Mouse (Mus musculus): ENCODE data around the gene Nkrf. TPM values are rescaled to one million over a fixed set of nuclear protein-coding genes. Genes with fewer than 3 reads are reported as not detected.

The Nkrf gene
- total and polyA plus RNA-seq, 2 experiments from 2014 or later, result 12.8 to 15.3 TPM

DNA sequence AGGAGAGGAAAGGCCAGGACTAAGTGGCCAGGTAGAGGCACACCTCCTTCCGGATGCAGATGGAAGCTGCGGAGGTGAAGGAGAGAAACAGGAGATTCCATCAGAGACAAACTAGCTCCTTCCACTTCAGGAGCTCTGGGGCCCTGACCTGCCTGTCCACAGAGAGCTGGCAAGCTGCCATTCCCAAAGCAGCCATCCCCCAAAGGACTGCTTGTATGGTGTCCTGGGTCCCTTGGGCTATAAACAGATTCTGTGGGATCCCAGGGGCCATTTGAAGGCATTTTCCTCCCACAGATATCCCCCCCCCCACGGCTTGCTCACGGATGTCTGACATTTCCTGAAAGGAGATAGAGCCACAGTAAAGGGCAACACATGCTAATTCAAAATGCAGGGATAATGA, 26.1 kb upstream of the Nkrf start:
- DNase-seq (ENCODE audit: low spot score) (no peak), ATAC-seq (no peak)
- Histone ChIP-seq H3K4me2 (ENCODE audit: low read depth, low read length) (no peak overlapping the region), H3K9me3 (ENCODE audit: low read length) (no peaks in the 10 kb centered on the region), H3K27me3 (ENCODE audit: insufficient read depth, low read length) (no peaks in the 10 kb centered on the region), H3K4me1 (ENCODE audit: insufficient read depth, low read length) (no peaks in the 10 kb centered on the region), H3K36me3 (ENCODE audit: insufficient read depth, low read length) (no peaks in the 10 kb centered on the region), H3K27ac (no peak overlapping the region), H3K4me3 (ENCODE audit: low read length) (no peak overlapping the region), H3K9ac (replicated peaks; ENCODE audit: low read length) (no peak overlapping the region)
- WGBS, result 72% methylated on average over 4 of the region's 4 CpGs
- TF ChIP-seq CTCF (IDR thresholded peaks at IDR 0.05; ENCODE audit: low read depth), result no peak

GRCm38 (mm10) chrX:36921346-36921745, 18.6 kb upstream of the Nkrf start:
- H3K4me2 ChIP-seq (ENCODE audit: low read depth, low read length), result no peak overlapping the region
- no peak overlapping the region for H3K4me3 ChIP-seq (ENCODE audit: low read length)
- DNase-seq (ENCODE audit: low spot score), result no peak
- TF ChIP-seq CTCF (IDR thresholded peaks at IDR 0.05; ENCODE audit: low read depth), result no peak
- H3K27ac ChIP-seq, result no peak overlapping the region
- H3K27me3 ChIP-seq (ENCODE audit: insufficient read depth, low read length), result no peaks in the 10 kb centered on the region
- no peaks in the 10 kb centered on the region for H3K36me3 ChIP-seq (ENCODE audit: insufficient read depth, low read length)
- H3K4me1 ChIP-seq (ENCODE audit: insufficient read depth, low read length), result no peaks in the 10 kb centered on the region
- WGBS, result 85% methylated on average over 4 of the region's 4 CpGs
- H3K9me3 ChIP-seq (ENCODE audit: low read length), result no peaks in the 10 kb centered on the region
- no peak for ATAC-seq
- no peak overlapping the region for H3K9ac ChIP-seq (replicated peaks; ENCODE audit: low read length)

DNA sequence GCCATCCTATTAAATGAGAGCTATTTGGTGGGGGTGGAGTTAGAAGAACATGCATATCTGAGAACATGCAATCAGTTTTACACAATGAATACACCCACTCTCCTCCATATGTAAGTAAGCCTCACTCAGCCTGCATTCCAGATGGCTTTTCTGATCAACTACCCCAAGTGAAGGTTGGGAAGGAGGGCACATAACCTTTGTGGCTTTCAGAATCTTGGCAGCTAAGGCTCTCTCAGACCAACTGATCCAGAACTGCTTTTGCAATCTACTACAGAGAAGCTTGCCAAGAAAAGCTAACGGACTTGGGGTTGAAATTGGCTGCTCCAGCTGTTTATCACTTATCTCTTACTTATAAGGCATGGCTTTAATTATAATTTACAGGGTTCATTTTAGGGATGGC, 15.1 kb upstream of the Nkrf start:
- no peaks in the 10 kb centered on the region for H3K4me1 ChIP-seq (ENCODE audit: insufficient read depth, low read length)
- no peak overlapping the region for H3K9ac ChIP-seq (replicated peaks; ENCODE audit: low read length)
- DNase-seq (ENCODE audit: low spot score) (no peak), ATAC-seq (no peak)
- H3K4me2 ChIP-seq (ENCODE audit: low read depth, low read length), result no peak overlapping the region
- no peaks in the 10 kb centered on the region for H3K36me3 ChIP-seq (ENCODE audit: insufficient read depth, low read length)
- no peaks in the 10 kb centered on the region for H3K9me3 ChIP-seq (ENCODE audit: low read length)
- TF ChIP-seq CTCF (IDR thresholded peaks at IDR 0.05; ENCODE audit: low read depth), result no peak
- H3K27me3 ChIP-seq (ENCODE audit: insufficient read depth, low read length), result no peaks in the 10 kb centered on the region
- no peak overlapping the region for H3K4me3 ChIP-seq (ENCODE audit: low read length)
- 62% methylated on average over 1 of the region's 1 CpGs for WGBS
- H3K27ac ChIP-seq, result no peak overlapping the region

GRCm38 (mm10) chrX:36911343-36911742, 8.6 kb upstream of the Nkrf start:
- Histone ChIP-seq H3K9ac (replicated peaks; ENCODE audit: low read length) (no peak overlapping the region), H3K4me3 (ENCODE audit: low read length) (no peak overlapping the region), H3K4me1 (ENCODE audit: insufficient read depth, low read length) (no peaks in the 10 kb centered on the region), H3K9me3 (ENCODE audit: low read length) (no peaks in the 10 kb centered on the region), H3K4me2 (ENCODE audit: low read depth, low read length) (no peak overlapping the region), H3K27ac (no peak overlapping the region), H3K27me3 (ENCODE audit: insufficient read depth, low read length) (no peaks in the 10 kb centered on the region), H3K36me3 (ENCODE audit: insufficient read depth, low read length) (no peaks in the 10 kb centered on the region)
- TF ChIP-seq CTCF (IDR thresholded peaks at IDR 0.05; ENCODE audit: low read depth), result peak; percentile 65
- ATAC-seq (peak; percentile 59), DNase-seq (ENCODE audit: low spot score) (peak; percentile 70)
- WGBS, result 46% methylated on average over 12 of the region's 12 CpGs

- DNase-seq (ENCODE audit: low spot score) (peak; percentile 17), ATAC-seq (no peak)
- 35% methylated on average over 5 of the region's 5 CpGs for WGBS
- Histone ChIP-seq H3K4me2 (ENCODE audit: low read depth, low read length) (no peak overlapping the region), H3K27me3 (ENCODE audit: insufficient read depth, low read length) (no peaks in the 10 kb centered on the region), H3K27ac (no peak overlapping the region), H3K9me3 (ENCODE audit: low read length) (no peaks in the 10 kb centered on the region), H3K9ac (replicated peaks; ENCODE audit: low read length) (no peak overlapping the region), H3K4me3 (ENCODE audit: low read length) (no peak overlapping the region), H3K36me3 (ENCODE audit: insufficient read depth, low read length) (no peaks in the 10 kb centered on the region), H3K4me1 (ENCODE audit: insufficient read depth, low read length) (no peaks in the 10 kb centered on the region)
- TF ChIP-seq CTCF (IDR thresholded peaks at IDR 0.05; ENCODE audit: low read depth), result peak; percentile 50
Measured at GRCm38 (mm10) chrX:36906539-36906938, 3.8 kb upstream of the Nkrf start.

GRCm38 (mm10) chrX:36903115-36903768, 543 bp upstream of the Nkrf start:
- Histone ChIP-seq H3K9me3 (ENCODE audit: low read length) (no peaks in the 10 kb centered on the region), H3K36me3 (ENCODE audit: insufficient read depth, low read length) (no peaks in the 10 kb centered on the region), H3K4me2 (ENCODE audit: low read depth, low read length) (peak overlapping the region; percentile 56), H3K27me3 (ENCODE audit: insufficient read depth, low read length) (no peaks in the 10 kb centered on the region), H3K4me3 (ENCODE audit: low read length) (peak overlapping the region; percentile 51), H3K9ac (replicated peaks; ENCODE audit: low read length) (peak overlapping the region; percentile 56), H3K4me1 (ENCODE audit: insufficient read depth, low read length) (no peaks in the 10 kb centered on the region), H3K27ac (peak overlapping the region; percentile 82)
- DNase-seq (ENCODE audit: low spot score) (peak; percentile 96), ATAC-seq (peak; percentile 94)
- 30% methylated on average over 27 of the region's 32 CpGs for WGBS
- TF ChIP-seq CTCF (IDR thresholded peaks at IDR 0.05; ENCODE audit: low read depth), result 0 out of 2 replicates have a peak, but pooled peaks have one; percentile 10

DNA sequence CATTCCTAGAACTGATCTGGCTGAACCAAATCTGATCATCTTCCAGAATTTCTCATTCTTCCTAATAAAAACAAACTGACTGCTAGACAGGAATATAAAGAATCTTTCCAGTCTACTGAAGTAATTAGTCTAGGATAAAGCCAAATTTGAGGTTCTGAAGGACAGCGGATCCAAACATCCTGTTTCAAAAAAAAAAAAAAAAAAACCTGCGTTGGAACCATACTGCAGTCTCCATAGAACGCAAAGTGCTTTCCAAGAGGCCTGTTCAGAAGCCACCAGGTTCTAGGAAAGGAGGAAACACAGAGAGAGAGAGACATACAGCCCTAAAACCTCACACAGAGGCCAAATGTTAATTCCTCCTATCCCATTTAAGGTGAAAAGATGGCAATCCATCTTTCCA, 1.0 kb downstream of the Nkrf start:
- no peak for TF ChIP-seq CTCF (IDR thresholded peaks at IDR 0.05; ENCODE audit: low read depth)

More for the DNA sequence above, 1.0 kb downstream of the Nkrf start:
- ATAC-seq (no peak), DNase-seq (ENCODE audit: low spot score) (no peak)
- no peaks in the 10 kb centered on the region for H3K27me3 ChIP-seq (ENCODE audit: insufficient read depth, low read length)
- H3K4me2 ChIP-seq (ENCODE audit: low read depth, low read length), result peak overlapping the region; percentile 56
- WGBS, result 41% methylated on average over 3 of the region's 3 CpGs
- peak overlapping the region; percentile 51 for H3K4me3 ChIP-seq (ENCODE audit: low read length)
- H3K9ac ChIP-seq (replicated peaks; ENCODE audit: low read length), result peak overlapping the region; percentile 56; the same call in 1 of the 2 replicates
- H3K4me1 ChIP-seq (ENCODE audit: insufficient read depth, low read length), result no peaks in the 10 kb centered on the region
- no peaks in the 10 kb centered on the region for H3K36me3 ChIP-seq (ENCODE audit: insufficient read depth, low read length)
- no peaks in the 10 kb centered on the region for H3K9me3 ChIP-seq (ENCODE audit: low read length)
- peak overlapping the region; percentile 82 for H3K27ac ChIP-seq

Measured in hindbrain, postnatal 0 days (tissue).